Mouse (Mus musculus) B cell, adult 2 months (primary cell): ENCODE results near the gene Gm20696.
A peak's percentile ranks its signal among the peaks of the same experiment; 100 is the strongest.

ENCODE experiments used
- DNase-seq, 2 experiments: peaks; one replicate each; pipeline ENCODE4 v3.0.0; 2022

The Gm20696 gene

GRCm38 (mm10) chr6:99319415-99320405 is 346.9 kb downstream of the Gm20696 start:
- DNase-seq = peak in 1 of 2 experiments; percentile 40

- DNase-seq = no peak
Observed at GRCm38 (mm10) chr6:99314746-99315145, 351.9 kb downstream of the Gm20696 start.

GRCm38 (mm10) chr6:99310529-99310928 is 356.1 kb downstream of the Gm20696 start:
- DNase-seq = no peak

- no peak for DNase-seq
Observed at GRCm38 (mm10) chr6:99310171-99310500, 356.5 kb downstream of the Gm20696 start.

GRCm38 (mm10) chr6:99309466-99310170 is 357.0 kb downstream of the Gm20696 start:
- DNase-seq = no peak

GRCm38 (mm10) chr6:99305751-99306150 is 360.8 kb downstream of the Gm20696 start:
- DNase-seq = no peak

GRCm38 (mm10) chr6:99305236-99305635 is 361.4 kb downstream of the Gm20696 start:
- DNase-seq = peak; percentile 62 to 63

GRCm38 (mm10) chr6:99302662-99303435 is 363.7 kb downstream of the Gm20696 start:
- peak; percentile 60 to 65 for DNase-seq

- DNase-seq = no peak
Observed at GRCm38 (mm10) chr6:99301923-99302322, 364.7 kb downstream of the Gm20696 start.

- DNase-seq = peak; percentile 71 to 77
Observed at GRCm38 (mm10) chr6:99300235-99300634, 366.4 kb downstream of the Gm20696 start.

GRCm38 (mm10) chr6:99299196-99299595 is 367.4 kb downstream of the Gm20696 start:
- peak; percentile 63 to 64 for DNase-seq

- DNase-seq = no peak
Observed at GRCm38 (mm10) chr6:99297535-99297934, 369.1 kb downstream of the Gm20696 start.

- DNase-seq = peak; percentile 71 to 74
Observed at GRCm38 (mm10) chr6:99295495-99295894, 371.1 kb downstream of the Gm20696 start.

GRCm38 (mm10) chr6:99289220-99289619 is 377.4 kb downstream of the Gm20696 start:
- no peak for DNase-seq

- peak in 1 of 2 experiments; percentile 55 for DNase-seq
Observed at GRCm38 (mm10) chr6:99285026-99285425, 381.6 kb downstream of the Gm20696 start.

- DNase-seq = no peak
Observed at GRCm38 (mm10) chr6:99284019-99284418, 382.6 kb downstream of the Gm20696 start.

GRCm38 (mm10) chr6:99282866-99283657 is 383.5 kb downstream of the Gm20696 start:
- peak; percentile 62 to 67 for DNase-seq

- no peak for DNase-seq
Observed at GRCm38 (mm10) chr6:99281433-99281832, 385.2 kb downstream of the Gm20696 start.

GRCm38 (mm10) chr6:99280619-99281018 is 386.0 kb downstream of the Gm20696 start:
- no peak for DNase-seq

GRCm38 (mm10) chr6:99277251-99277650 is 389.3 kb downstream of the Gm20696 start:
- DNase-seq = no peak

- no peak for DNase-seq
Observed at GRCm38 (mm10) chr6:99276297-99276653, 390.3 kb downstream of the Gm20696 start.
